Mouse (Mus musculus): ENCODE data around the gene Pde1a.
"Not testable (repeated sequence)": the region's sequence is repeated elsewhere in the genome, so short reads cannot be mapped to it uniquely, and the experiment has no call there.

Pde1a gene

DNA sequence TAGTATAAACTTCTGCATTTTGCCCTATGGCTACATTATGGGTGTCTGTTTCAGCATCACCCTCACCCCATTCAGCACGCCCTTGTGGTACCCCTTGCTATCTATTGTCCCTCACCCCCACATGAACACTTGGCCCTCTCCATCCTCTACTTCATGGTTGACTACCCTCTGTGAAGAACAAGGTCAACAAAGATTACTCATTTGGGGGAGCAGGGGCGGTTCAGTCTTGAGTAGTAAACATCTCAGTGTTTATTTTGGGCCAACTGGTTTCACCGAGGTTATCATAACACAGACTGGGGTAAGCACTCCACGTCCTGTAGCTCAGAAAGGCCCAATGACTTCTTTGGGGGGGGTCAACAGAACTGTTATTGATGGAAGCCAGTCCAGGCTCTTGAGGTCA, 164.3 kb downstream of the Pde1a start:
- DNase-seq (ENCODE audit: low spot score in 2 of 2) = no peak

- DNase-seq (ENCODE audit: low spot score in 2 of 2) = no peak
These were observed 167.8 kb downstream of the Pde1a start for GRCm38 (mm10) chr2:79961421-79961820.

- DNase-seq (ENCODE audit: low spot score in 2 of 2) = no peak
These were observed 171.5 kb downstream of the Pde1a start for GRCm38 (mm10) chr2:79957659-79958340.

GRCm38 (mm10) chr2:79945898-79946675, 183.2 kb downstream of the Pde1a start:
- no peak for DNase-seq (ENCODE audit: low spot score in 2 of 2)

DNA sequence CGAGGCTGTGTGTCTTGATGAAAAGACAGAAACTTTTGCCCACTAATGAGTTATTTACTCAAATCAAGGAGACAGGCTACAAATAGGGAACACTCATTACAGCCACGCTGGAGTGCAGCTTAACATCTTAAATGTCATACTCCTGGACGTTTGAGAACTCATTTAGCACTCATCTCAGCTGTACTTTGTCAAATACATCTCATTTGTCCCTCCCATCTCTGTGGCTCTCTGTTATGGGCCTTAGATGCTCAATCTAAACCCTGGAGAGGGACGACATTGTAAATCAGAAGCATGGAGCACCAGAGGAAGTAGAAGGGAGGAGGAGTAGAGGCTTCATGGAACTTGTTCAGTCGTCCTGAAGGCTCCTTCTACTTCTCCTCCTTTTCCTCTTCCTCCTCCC, 194.6 kb downstream of the Pde1a start:
- no peak for DNase-seq (ENCODE audit: low spot score in 2 of 2)

DNA sequence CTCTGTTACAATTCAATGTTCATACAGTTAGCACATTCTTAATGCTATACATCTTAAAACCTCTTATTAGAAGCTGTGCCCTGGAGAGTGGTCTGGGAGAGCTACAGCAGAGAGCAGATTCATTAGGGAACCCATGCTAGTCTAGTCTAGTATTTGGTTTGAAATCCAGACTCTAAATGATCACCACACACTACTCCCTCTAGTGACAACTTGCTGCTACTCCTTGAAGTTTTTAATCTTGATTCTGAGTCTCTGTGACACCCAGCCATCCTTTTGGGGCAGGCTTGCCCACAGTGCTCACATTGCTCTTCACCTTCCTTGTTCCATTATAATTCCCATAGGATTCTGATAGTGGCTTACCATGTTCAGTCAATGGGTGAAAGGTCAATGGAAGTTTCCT, 206.9 kb downstream of the Pde1a start:
- no peak for DNase-seq (ENCODE audit: low spot score in 2 of 2)

GRCm38 (mm10) chr2:79921375-79921774, 207.9 kb downstream of the Pde1a start:
- DNase-seq (ENCODE audit: low spot score in 2 of 2) = no peak

DNA sequence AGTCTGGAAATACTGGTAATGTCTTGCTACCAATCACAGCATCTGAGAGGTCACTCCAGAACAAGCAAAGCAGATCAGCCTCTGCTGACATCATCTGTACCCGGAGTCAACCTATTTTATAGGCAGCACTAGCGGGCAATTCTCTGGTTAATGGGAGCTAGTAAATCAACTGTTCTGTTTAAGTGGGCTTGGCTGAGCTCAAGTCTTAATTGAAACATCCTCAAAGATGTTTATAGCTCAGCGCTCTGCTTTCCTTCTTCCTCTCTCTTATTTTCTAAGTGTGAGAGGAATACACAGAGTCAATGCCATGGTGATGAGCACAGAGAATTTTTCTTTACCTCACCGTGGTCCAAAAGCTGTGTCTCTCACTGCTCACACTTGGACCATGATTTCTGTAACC, 208.8 kb downstream of the Pde1a start:
- no peak for DNase-seq (ENCODE audit: low spot score in 2 of 2)

- no peak for DNase-seq (ENCODE audit: low spot score in 2 of 2)
These were observed 227.3 kb downstream of the Pde1a start for GRCm38 (mm10) chr2:79901841-79902510.

GRCm38 (mm10) chr2:79898522-79898921, 230.7 kb downstream of the Pde1a start:
- DNase-seq (ENCODE audit: low spot score in 2 of 2) = no peak

DNA sequence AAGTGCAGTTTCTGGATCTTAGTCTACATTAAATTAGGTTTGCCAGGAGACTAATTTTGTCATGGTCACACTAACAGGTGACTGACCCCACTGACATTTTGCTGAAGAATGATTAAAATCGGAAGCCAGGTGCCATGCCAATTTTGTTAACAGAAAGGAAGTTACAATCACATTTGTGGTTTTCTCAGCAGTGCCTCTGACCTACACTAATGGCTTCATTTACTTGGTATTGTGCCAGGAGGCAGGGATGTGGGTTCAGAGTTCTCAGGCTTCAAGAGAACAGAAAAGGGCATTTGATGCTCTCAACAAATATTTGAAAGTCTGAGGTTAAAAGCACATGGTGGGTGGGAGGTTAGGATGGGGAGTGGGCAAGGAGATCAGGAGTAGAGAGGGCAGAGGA, 236.4 kb downstream of the Pde1a start:
- no peak for DNase-seq (ENCODE audit: low spot score in 2 of 2)

GRCm38 (mm10) chr2:79891760-79892570, 237.3 kb downstream of the Pde1a start:
- peak; percentile 85 to 86 for DNase-seq (ENCODE audit: low spot score in 2 of 2)

DNA sequence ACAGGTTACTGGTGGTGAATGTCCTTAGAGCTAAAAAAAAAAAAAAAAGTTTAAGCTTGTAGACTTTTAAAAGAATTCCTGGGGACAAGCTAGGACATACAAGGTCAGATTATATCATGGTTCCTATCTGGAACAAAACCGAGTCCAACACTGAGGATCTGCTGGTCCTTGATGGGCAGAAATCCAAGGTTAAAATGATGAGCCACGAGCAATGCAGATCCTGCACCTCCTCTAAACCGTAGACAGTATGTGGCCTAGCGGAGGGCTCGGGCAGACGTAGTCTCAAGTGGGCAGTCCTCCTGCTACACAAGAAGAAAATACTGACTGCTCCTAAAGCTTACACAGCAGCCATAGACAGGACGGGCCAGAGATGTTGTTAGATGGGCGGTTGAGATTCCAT, 238.5 kb downstream of the Pde1a start:
- no peak for DNase-seq (ENCODE audit: low spot score in 2 of 2)

DNA sequence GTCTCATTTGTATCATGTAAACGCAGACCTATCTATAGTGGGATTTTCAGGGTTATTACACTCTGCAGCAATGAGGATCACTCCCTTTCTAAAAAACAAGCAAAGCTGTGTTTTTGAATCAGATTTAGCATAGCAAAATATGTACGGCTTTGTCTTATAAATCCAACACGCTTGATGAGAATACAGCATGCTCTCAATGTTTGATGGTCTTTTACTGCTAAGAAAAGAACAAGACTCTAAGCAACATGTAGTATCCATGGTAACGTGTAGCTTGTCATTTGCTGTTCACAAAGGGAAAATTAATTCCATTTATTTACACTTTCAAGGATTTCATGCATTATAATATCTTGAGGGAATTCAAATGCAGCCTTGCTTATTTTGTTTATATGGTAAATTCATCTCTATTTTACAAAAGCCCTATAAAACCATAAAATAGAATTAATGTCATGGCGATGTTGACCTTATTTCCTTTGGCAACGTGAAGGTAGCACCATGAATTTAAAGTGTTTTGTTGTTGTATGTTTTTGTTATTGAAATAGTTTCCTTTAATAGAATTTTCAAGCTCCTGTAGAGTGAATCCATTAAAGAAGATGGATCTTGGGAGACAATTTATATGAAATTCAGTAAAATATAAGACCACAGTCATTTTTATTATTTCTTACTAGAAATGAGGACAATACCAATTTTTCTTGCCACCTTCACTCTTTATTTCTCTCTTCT, 245.5 kb downstream of the Pde1a start:
- DNase-seq (ENCODE audit: low spot score in 2 of 2) = no peak

GRCm38 (mm10) chr2:79883210-79883609, 246.0 kb downstream of the Pde1a start:
- no peak for DNase-seq (ENCODE audit: low spot score in 2 of 2)

DNA sequence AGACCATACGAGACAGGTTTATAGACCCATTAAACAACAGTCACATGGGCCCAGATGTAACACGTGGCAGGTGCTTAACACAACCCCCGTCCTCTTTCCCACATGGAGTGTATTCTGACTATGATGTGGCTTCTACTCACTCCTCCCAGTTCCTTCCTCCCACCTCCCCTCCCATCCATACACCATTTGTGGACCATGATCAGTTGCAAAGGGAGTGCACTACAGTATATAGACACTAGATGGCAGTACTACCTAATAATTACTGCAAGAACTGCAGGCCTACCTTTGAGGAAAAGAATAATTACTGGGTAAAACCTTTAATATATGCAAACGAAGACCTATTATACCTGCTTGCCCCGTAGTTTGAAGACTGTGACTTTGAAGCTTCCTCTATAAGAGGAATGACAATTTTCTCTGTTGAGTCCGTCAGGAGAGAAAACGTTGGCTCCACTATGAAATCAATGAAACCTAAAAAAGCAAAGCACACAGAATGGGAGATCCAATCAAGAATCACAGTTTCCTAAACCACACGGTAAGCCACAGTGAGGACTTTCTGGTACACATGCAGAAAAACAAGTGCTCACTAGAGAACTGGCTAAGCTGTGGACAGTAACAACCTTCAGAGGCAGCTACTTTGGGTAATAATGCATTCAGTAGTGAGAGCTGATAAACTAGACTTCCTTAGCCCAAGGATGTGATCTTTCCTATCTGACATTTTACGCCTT, 263.8 kb downstream of the Pde1a start:
- DNase-seq (ENCODE audit: low spot score in 2 of 2) = peak; percentile 25 to 65

GRCm38 (mm10) chr2:79856874-79857273, 272.4 kb downstream of the Pde1a start:
- DNase-seq (ENCODE audit: low spot score in 2 of 2) = no peak

DNA sequence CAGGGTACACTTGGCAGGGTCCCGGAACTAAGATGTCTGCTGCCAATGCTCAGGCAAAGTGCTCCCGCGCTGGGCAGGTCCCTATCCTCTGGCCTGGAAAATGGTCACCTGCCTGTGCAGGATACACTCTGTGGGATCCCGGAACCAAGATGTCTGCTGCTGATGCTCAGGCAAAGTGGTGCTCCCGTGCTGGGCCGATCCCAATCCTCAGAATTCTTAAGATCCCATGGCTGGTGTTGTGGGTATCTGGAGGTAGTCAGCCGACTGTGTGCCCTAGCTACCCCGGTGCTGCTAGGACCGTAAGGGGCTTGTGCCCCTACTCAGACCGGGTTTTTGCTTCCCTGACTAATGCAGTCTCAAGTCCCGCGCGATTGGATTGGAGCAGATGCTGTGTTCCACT, 281.9 kb downstream of the Pde1a start:
- not testable (repeated sequence) for DNase-seq (ENCODE audit: low spot score in 2 of 2)

DNA sequence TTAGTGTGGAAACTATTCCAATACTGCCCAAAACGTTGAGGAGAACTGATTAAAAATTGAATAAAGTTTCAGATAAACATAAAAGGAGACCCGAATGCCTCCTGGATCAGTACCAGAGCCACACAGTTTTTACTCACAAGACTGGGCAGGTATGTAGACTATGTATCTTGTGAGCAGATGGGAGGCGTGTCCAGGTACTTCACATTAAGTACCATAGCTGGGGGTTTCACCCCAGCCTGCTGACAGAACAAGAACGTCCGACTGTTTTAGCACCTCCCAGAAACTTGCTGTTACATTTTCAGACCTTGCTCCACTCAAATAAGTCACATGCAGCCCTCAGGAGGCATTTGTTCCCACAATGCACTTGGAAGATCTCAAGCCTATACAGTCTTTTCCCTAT, 289.7 kb downstream of the Pde1a start:
- no peak for DNase-seq (ENCODE audit: low spot score in 2 of 2)

GRCm38 (mm10) chr2:79839090-79839489, 290.2 kb downstream of the Pde1a start:
- DNase-seq (ENCODE audit: low spot score in 2 of 2) = no peak

GRCm38 (mm10) chr2:79825853-79826252, 303.4 kb downstream of the Pde1a start:
- DNase-seq (ENCODE audit: low spot score in 2 of 2) = no peak
